Mouse (Mus musculus) small intestine, adult 2 months (tissue): ENCODE results near the gene B430306N03Rik.

Experiments used
- CTCF ChIP-seq: fragments of 200-500 bp; IDR thresholded peaks from 2 replicates; pipeline ENCODE4 v1.5.1; 2012; ENCODE audit warnings: low read depth, mild to moderate bottlenecking, control low read depth, inconsistent platforms, low read length, moderate library complexity, mixed read lengths; ENCODE audit not compliant: insufficient replicate concordance, insufficient read length; ENCODE audit errors: extremely low read depth
- POLR2A ChIP-seq: fragments of 200-500 bp; IDR thresholded peaks from 2 replicates; pipeline ENCODE4 v1.6.1; 2012; ENCODE audit warnings: low read depth, mild to moderate bottlenecking, control low read depth, inconsistent platforms, low read length, moderate library complexity

- no peak for TF ChIP-seq POLR2A
- no peak for TF ChIP-seq CTCF
These were observed 14.1 kb upstream of the B430306N03Rik start for GRCm38 (mm10) chr17:48301792-48302191.
